Mouse (Mus musculus) heart, postnatal 0 days (tissue): ENCODE results near the gene Gpat2.

ENCODE experiments used
- CTCF ChIP-seq: IDR thresholded peaks from 2 replicates; pipeline ENCODE4 v1.5.1; 2016; ENCODE audit warnings: antibody characterized with exemption, control low read depth, low read depth
- EP300 ChIP-seq: IDR thresholded peaks from 2 replicates; pipeline ENCODE4 v1.6.1; 2016; ENCODE audit warnings: antibody characterized with exemption, low read depth

- no peak for TF ChIP-seq CTCF
- no peak for TF ChIP-seq EP300
Observed at GRCm38 (mm10) chr2:127383881-127384280, 41.1 kb upstream of the Gpat2 start.
